Mouse (Mus musculus) splenic B cell, adult 2 months (primary cell): ENCODE measurements around the gene Ccna1.

Experiments
- DNase-seq: peaks from one replicate; pipeline ENCODE4 v3.0.0-alpha.2; 2011; ENCODE audit warnings: low read depth, low spot score
- H3K27me3 ChIP-seq: 2 replicates; pipeline ENCODE4 v1.6.1; 2012; ENCODE audit warnings: mild to moderate bottlenecking, low read length, moderate library complexity, mixed read lengths; ENCODE audit not compliant: control insufficient read depth, poor library complexity, insufficient read depth, severe bottlenecking
- H3K36me3 ChIP-seq: 2 replicates; pipeline ENCODE4 v1.6.1; 2012; ENCODE audit warnings: mild to moderate bottlenecking, low read length, moderate library complexity, mixed read lengths; ENCODE audit not compliant: control insufficient read depth, poor library complexity, insufficient read depth, severe bottlenecking

The Ccna1 gene

GRCm38 (mm10) chr3:55037608-55038007 lies 17.7 kb downstream of the Ccna1 start:
- Histone ChIP-seq H3K27me3 (no peaks in the 10 kb centered on the region), H3K36me3 (no peaks in the 10 kb centered on the region)
- no peak for DNase-seq

GRCm38 (mm10) chr3:55027271-55027840 lies 27.9 kb downstream of the Ccna1 start:
- no peak for DNase-seq
- Histone ChIP-seq H3K27me3 (no peaks in the 10 kb centered on the region), H3K36me3 (no peaks in the 10 kb centered on the region)

GRCm38 (mm10) chr3:55025502-55025901 lies 29.8 kb downstream of the Ccna1 start:
- no peaks in the 10 kb centered on the region for H3K36me3 ChIP-seq
- no peak for DNase-seq
- H3K27me3 ChIP-seq = no peaks in the 10 kb centered on the region

- no peaks in the 10 kb centered on the region for H3K27me3 ChIP-seq
- H3K36me3 ChIP-seq = no peaks in the 10 kb centered on the region
- DNase-seq = no peak
These were observed 32.0 kb downstream of the Ccna1 start for GRCm38 (mm10) chr3:55023347-55023746.

GRCm38 (mm10) chr3:55022247-55022646 lies 33.1 kb downstream of the Ccna1 start:
- no peaks in the 10 kb centered on the region for H3K27me3 ChIP-seq
- no peak for DNase-seq
- no peaks in the 10 kb centered on the region for H3K36me3 ChIP-seq

- H3K36me3 ChIP-seq = no peaks in the 10 kb centered on the region
These were observed 42.8 kb downstream of the Ccna1 start for GRCm38 (mm10) chr3:55012536-55012935.

GRCm38 (mm10) chr3:55011681-55012080 lies 43.6 kb downstream of the Ccna1 start:
- Histone ChIP-seq H3K36me3 (no peaks in the 10 kb centered on the region), H3K27me3 (no peaks in the 10 kb centered on the region)
- DNase-seq = no peak

More at GRCm38 (mm10) chr3:55012536-55012935, 42.8 kb downstream of the Ccna1 start:
- DNase-seq = no peak
- no peaks in the 10 kb centered on the region for H3K27me3 ChIP-seq

GRCm38 (mm10) chr3:55008965-55009741 lies 46.1 kb downstream of the Ccna1 start:
- Histone ChIP-seq H3K27me3 (no peaks in the 10 kb centered on the region), H3K36me3 (no peaks in the 10 kb centered on the region)
- no peak for DNase-seq

GRCm38 (mm10) chr3:55004036-55004435 lies 51.3 kb downstream of the Ccna1 start:
- no peaks in the 10 kb centered on the region for H3K36me3 ChIP-seq
- H3K27me3 ChIP-seq = no peaks in the 10 kb centered on the region
- no peak for DNase-seq

- DNase-seq = no peak
- H3K36me3 ChIP-seq = no peaks in the 10 kb centered on the region
- H3K27me3 ChIP-seq = no peaks in the 10 kb centered on the region
These were observed 53.6 kb downstream of the Ccna1 start for GRCm38 (mm10) chr3:55001677-55002076.
